Mouse (Mus musculus) layer of hippocampus, adult 18-20 months (tissue): ENCODE results near the gene Ank2. TPM values are rescaled to one million over a fixed set of nuclear protein-coding genes. Genes with fewer than 3 reads are reported as not detected.

Experiments used
- DNase-seq, 2 experiments: peaks; one replicate each; pipeline ENCODE4 v3.0.0; 2022; ENCODE audit warnings: low spot score in 2 of 2
- total RNA-seq, 2 experiments: library from RNA; stranded (reverse); gene quantifications; 2 replicates each; pipeline ENCODE4 v1.2.3; 2021

Ank2 gene
- total RNA-seq, 2 experiments from 2014 or later: 699 to 719 TPM

DNA sequence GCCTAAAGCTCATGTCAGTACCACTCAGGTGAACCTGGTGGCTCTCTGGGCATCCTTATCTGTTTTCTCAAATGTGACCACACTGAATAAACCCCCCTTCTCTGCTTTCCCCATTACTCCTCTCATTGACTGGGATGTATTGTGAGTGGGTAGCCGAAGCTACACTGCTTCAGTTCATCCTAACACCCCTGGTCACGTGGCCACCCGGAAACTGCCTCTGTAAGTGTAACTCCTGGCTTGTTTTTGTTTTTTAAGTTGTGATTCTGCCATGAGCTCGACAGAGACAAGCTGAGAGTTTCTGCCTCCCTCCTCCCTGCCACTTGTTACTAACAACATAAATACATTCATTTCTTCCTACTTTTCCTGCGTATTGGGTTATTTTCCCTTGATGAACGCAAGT is 203.2 kb downstream of the Ank2 start:
- DNase-seq: no peak

DNA sequence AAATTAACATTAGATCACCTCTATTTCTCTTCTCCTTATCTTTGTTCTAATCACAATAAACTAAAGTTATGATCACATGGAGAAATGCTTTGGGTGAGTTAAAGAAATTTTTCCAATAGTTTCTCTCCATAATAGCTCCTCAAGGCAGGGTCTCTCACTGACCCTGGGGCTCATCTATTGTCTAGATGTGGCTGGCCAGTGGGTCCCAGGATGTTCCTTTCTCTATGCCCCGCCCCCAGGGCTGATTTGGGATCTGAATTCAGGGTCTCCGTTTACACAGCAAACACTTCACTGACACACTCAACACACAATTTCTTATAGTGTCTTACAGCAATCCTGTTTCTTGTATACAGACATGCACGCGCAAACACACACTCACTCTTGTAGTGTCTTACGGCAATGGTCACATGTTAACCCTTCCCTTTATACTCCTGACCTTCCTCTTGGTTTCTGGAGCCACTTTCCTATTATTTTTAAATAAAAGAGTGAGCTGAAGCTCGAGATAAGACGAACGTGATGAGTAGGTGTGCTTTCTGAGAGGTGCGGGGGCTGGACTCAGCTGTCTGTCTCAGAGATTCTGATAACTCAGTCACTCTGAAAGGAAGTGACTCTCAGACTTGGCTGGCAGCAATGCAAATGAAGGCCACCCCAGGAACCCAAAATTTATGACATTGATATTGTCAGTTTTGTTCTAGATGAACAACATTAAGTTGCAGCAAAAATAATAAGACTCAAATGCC is 204.4 kb downstream of the Ank2 start:
- no peak for DNase-seq

DNA sequence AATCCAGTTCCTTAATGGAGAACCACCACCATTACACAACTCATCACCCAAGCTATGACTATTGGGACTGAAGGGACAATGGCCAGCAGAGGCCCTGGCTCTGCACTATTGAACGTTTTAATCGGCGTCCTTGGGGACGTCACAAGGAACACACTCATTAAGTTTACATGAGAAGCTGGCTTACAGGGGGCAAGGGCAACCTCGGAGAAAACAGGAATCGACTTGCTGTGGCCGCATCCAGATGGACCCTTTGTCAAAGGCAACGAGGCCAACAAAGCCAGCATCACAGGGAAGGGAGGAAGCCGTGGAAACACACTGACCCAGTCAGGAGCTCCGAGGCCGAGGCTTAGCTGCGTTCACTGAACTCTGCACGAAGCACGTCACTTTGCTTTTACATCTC is 205.1 kb downstream of the Ank2 start:
- DNase-seq: no peak

DNA sequence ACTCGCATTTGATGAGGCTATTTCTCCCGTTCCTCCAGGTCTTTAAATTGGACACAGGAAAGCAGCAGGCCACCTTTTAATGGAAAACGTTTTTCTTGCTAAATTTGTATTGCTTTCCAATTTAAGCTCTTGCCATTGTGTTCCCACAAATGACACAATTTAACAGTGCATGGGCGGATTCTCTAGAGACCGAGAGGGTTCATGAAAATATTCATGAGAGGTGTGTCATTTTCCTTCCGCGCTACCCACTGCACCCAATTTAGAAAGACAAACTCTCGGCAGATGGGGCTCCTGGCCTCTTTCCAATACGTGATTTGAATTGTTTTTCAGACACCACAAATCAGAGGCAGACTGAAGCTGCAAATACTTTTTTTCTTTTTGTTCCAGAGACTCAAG is 205.7 kb downstream of the Ank2 start:
- peak; percentile 86 to 96 for DNase-seq

DNA sequence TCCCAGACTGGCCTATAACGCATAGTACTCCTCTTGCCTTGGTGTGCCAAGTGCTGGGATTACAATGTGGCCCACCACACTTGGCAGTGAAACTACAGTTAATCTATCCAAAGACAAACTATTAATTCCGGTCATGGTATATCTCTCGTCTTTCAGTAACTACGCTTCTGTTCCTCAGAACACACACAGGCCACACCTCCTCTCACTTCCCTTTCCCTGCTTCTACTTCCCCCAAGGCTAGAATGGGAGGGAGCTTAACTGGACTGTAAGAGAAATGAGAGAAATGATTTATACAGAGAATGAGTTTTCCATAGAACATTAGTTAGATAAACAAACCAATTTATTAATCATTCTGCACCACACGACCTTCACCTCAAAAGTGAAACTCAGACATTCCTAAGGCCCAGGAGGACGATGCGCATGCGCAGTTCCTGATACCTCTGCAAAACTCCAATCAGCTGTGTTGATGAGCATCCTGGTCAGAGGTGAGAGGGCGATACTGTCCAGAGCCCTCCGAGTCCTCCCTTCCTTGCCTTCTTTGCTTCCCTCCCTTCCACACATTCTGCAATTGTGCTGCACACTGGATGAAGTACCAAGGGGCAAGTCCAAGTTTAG is 206.2 kb downstream of the Ank2 start:
- DNase-seq: no peak

DNA sequence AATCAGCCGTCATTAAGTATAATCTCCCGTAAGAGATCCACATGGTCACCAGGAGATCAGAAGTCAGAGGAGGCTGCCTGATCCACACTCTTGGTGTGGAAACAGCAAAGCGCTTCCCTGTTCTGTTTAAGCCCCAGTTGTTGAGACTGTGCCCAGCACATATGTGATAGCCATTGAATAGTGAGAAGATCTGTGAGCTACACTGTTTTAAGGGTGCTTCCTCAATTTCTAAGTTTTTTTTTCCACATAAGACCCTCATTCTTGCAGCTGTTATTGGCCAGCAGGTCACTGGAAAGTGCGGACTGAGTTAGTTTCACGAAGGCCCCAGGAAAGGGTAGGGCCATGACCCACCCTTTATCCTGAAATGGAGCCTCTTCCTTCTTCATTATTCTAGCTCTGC is 216.9 kb downstream of the Ank2 start:
- no peak for DNase-seq

DNA sequence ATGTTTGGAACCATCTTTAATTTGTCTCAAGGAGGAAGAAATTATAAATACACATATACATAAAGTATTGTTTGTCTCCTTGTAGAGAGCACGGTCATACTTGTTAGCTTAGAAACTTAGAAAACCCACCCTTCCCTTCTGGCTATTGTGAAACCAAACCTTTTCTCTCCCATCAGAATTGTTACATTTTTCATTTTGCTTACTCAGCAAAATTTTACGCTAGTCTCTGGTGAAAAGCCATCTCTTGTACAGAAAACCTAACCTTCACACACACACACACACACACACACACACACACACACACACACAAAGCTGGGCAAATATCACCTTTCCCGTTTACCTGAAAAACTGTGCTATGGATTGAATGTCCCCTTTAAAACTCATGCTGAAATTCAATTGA is 217.8 kb downstream of the Ank2 start:
- no peak for DNase-seq

DNA sequence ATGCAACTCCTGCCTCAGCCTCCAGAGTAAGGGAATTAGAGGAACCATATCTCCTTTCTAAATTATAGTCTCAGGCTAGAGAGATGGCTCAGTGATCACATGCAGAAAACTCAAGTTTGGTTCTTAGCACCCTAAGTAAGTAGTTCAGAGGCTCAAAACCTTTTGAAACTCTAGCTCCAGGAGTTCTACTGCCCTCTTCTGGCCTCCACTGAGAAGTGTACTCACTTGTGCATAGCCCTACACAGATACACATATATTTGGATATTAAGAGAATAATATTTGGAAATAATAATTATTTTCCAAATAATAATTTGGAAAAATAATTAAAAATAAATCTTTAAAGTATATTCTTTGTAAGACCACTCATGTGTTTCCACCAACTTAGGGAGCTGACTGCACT is 218.8 kb downstream of the Ank2 start:
- no peak for DNase-seq

DNA sequence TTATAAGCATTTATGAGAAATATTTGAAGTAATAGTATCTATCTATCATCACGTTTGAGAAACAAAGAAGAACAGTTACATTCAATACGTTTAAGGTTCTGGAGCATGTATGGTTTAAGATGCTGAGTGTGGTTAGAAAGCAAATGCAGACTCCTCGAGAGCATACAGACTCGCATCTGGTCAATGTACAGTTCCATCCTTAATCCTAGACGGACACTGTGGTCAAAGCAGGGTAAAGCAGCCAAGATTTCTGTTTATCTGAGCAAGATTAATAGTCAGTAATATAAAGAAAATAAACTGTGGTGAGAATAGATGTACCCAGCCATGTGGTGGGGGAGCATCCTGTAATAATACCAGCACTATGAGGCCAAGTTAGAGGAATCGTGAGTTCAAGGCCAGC is 223.2 kb downstream of the Ank2 start:
- DNase-seq: no peak

DNA sequence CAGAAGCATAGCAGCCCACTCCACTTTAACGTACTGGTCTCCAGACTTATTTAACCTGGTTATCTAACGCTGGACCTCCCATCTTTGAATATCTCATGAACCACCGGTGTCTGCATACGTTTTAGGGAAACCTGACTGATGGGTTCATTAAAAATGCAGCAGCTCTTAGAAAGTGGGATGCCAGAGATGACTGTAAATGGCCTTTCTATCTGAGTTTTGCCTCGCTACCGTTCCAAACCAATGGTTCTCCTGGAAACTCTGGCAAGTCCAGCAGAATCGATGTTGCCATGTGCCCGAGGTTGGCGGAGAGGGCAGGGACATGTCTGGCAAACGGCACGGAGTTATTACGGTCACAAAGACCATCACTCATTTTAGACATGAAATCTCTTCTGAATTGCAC is 226.3 kb downstream of the Ank2 start:
- DNase-seq: no peak

DNA sequence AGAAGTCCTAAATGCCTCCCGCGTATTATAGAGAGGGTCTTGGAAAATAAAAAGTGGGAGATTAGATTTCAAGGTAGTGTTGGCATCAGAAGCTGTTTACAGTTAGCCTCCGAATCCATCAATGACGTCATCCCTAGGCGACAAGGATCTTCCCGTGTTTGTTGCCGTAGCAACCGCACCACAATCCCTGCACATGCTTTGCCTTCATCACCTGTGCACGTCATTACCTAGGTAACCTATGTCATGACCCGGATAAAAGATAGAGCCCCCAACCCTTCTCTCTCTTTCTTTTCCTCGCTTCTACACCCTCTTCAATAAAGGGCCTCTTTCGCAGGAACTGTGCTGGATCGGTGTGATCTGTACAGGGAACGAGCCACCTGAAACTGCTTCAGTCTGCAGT is 229.5 kb downstream of the Ank2 start:
- DNase-seq: no peak

DNA sequence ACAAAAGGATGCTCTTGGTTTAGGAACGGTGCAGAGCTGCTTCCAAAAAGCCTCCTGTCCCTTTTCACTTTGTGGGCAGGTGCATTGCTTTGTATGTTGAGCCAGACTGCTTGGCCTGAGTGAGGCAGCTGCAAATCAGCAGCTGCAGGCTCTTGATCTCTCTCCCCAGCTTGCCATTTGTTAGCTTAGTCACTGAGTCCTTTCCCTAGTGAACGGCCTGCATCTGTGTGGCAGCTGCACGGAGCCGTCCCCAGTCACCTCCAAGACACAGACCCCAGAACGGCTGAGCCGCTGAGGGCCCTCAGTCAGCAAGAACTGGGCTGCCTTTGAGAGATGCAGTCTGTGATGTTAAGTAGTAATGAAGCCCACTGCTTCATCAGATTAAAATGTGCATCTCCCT is 231.3 kb downstream of the Ank2 start:
- no peak for DNase-seq

DNA sequence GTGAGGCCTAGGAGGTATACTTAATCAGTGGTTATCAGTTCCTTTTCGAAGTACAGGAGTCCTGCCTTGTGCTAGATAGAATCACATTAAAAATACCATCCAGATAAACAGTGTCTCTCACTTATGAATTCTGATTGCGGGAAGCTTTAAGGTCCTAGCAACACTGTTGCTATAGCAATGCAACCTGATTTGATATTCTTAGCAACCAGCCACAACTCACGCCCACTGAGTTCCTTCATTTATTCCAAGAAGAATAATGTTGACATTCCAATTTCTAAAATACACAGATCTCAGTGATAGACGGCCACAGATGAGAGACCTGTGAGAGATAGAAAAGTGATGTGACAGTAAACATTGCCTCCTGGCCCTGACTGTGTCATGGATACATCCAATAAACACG is 233.4 kb downstream of the Ank2 start:
- peak in 1 of 2 experiments; percentile 61 for DNase-seq

DNA sequence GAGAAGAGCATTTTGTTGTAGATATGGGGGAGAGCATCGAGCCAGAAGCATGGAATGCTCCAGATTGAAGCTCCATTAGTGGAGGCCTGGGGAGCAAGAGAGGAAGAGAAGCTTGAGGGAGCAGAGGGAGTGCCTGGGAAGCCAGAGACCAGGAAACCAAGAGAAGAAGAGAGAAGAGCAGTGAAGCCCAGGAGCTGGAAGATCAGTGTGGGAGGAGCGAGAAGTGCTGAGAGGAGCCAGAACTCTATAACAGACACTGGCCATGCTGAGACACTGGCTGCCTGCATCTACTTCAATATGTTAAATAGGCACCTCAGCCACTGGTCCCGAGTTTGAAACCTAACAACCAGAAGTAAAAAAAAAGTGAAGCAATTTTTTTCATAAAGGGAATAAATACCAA is 234.0 kb downstream of the Ank2 start:
- DNase-seq: no peak

DNA sequence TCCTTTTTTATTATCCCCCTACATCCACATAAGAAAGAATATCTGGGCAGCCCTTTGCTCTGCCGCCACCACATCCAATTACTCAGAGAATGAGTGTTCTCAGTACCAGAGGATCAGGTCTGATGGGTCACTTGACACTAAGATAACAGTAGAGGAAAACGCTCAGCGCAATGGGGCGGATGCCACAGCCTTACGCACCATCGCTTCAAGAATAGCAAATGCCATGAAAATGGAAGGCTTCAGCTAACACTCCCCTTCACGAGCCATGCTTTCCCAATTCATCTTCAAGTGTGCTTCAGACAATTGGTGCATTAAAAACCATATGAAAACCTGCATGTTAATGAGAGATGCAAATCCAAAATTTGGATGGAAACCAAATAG is 238.4 kb downstream of the Ank2 start:
- DNase-seq: no peak

DNA sequence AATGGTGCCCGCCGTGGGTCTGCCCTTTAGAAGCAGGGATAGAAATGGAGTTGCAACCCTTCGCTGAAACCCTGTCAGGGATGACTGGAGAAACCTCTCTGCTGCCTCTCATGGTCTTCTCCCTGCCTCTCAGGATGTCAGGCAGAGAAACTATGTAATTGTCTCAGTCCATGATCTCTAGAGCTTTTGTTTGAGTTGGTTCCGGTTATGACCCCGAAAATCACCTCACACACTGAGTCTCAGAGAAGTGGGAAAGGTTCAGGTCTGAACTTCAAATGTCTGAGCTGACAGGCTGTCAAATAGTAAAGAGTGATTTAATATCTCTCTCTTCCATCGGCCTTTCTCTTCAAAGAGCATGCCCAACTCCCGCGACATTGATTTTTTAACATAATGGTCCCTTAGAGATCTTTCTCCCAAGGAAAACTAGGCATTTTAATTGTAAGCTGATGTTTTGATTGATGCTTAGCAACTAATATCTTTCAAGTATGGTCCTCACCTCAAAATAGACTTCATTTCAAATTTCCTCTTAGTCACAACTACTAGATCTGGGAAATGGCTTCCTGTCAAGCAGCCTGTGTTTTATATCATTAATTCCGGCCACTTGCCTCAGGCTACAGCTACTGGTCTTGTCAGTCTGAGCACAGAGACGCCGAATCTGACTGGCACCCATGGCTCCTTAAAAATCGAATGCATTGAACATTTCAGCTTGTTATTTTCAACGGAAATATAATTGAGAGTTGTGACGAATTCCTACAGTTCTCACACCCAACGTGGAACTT is 239.0 kb downstream of the Ank2 start:
- DNase-seq: no peak

DNA sequence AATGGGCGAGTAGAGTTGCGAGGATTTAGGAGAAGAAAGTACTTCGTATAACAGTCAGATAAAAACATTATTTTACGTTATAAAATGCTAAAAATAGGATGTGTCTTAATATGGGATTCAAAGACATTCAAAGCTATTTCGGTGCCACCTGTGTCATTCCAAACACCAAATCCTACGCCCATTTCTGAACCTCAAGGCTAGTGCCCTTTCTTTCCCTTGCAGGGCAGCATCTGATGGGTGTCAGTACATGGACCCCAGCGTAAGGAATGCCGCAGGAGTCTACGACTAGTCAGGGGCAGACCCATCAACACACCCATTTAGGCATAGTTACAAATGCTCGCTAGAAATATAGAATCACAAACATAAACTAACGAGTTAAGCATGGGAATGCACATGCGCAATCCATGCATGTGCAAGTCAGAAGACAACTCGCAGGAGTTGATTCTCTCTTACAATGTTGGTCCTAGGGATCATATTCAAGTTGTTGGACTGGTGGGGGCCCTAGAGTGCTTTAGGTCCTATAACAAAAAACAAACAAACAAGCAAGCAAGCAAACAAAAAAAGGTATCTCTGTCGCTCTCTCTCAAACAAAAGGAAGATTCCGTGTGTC is 240.6 kb downstream of the Ank2 start:
- no peak for DNase-seq

DNA sequence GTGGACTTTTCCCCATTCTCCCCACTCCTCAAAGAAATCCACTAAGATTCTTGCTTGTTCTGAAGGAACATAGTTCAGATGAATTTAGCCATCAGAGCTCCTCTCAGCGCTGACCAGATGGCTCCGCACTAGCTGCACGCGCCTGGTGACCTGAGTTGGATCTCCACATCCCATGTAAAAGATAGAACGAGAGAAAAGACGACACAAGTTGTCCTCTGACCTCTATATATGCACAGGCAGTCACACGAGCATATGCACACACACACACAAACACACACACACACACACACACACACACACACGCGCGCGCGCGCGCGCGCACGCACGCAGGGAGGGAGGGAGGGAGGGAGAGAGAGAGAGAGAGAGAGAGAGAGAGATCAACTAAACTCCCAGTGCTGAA is 241.2 kb downstream of the Ank2 start:
- peak in 1 of 2 experiments; percentile 24 for DNase-seq

DNA sequence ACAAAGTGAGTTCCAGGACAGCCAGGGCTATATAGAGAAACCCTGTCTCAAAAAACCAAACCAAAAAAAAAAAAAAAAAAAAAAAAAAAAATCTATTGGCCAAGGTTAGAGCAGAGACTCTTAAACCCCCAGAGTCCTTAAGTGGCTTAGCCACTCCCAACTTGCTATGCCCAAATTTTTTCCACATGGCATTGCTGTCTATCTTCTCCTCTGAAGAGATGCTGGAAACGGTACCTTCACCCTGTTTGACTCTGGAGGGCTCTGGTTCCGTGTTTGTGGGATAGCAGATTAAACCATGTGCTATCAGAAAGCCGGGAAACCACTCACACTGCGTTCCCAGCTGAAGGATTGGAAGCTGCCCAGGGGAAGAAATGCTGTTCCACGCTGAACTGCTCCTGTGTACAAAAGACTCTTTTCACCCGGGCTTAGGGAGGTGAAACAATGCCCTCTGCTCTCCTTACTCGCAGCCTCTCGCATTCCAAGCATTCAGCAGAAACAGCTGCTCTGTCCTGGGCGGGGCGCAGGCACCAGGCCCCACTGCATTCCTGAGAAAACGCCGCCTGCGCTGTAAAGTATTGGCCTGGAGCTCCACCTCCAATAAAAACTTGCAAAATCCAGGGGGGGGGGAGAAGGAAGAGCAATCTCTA is 241.7 kb downstream of the Ank2 start:
- DNase-seq: peak; percentile 22 to 64

DNA sequence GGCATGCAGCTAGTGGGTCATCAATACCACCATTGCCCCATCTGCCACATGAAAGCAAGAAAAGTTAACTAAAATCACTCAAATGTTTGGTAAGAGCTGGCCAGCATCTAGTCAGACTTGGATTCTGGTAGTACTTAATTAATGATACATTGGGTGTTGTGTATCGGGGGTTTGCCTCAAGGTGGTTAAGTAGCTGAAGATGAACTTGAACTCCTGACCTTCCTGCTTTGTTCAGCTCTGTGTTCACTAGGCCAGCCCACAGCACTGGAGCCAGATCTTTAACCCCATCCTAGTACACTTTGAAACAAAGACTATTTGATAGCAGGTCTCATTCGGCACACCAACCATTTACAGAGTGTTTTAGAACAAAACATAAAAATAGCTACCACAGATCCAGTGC is 242.5 kb downstream of the Ank2 start:
- no peak for DNase-seq

DNA sequence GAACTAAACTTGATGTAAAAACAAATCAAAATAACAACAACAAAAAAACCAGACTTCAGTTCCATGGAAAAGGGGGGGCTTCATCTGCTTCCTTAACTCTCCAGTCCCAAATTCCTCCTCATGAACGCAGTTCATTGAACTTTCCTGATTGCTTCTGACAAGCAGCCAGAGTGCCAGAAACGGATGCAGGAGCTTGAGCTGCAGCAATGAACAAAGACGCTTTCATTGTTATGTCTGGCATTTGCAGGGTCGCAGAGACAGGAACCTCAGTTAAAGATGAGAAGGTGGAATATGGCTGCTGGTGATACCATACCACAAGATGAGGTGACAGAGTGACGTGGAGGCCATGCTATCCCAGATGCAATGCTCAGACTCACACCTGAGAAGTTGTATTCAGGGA is 248.2 kb downstream of the Ank2 start:
- no peak for DNase-seq

DNA sequence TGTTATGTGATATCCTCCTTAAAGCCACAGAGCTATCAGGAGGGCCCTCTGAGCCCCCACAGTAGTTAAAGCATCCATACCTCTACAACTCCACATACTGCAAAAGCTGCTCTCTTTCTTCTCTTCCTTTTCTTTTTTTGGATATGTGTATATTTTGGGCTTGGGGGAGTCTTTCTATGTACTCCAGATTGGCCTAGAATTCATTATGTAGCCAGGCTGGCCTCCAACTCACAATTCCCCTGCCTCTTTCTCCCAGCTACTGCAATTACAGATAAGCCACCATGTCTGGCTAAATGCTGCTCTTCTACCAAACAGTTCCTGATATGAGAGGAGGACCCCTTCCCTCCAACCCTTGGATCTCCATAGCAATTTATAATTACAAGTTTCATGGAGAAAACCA is 250.5 kb downstream of the Ank2 start:
- DNase-seq: no peak
